Mouse (Mus musculus) MEL (cell line): Measurements from ENCODE around the gene Gmip. TPM values are rescaled to one million over a fixed set of nuclear protein-coding genes. Genes with fewer than 3 reads are reported as not detected.

Source experiments
- DNase-seq: peaks from one replicate; pipeline ENCODE4 v3.0.0; 2011; ENCODE audit warnings: low read depth, low spot score
- H3K27ac ChIP-seq: 2 replicates; pipeline ENCODE4 v1.5.1; 2012; ENCODE audit warnings: low read depth, mild to moderate bottlenecking, control low read depth, low read length, moderate library complexity; ENCODE audit not compliant: control insufficient read depth
- H3K27me3 ChIP-seq, 2 experiments: fragments of 150-350 bp in 1 of 2; sonication (generic) in 1 of 2; 2 replicates each; pipeline ENCODE4 v1.6.1; 2012; ENCODE audit warnings: low read length in 2 of 2, mild to moderate bottlenecking in 2 of 2, improper control_type of control experiment in 1 of 2, moderate library complexity in 1 of 2; ENCODE audit not compliant: insufficient read depth in 2 of 2, control insufficient read depth in 1 of 2
- H3K36me3 ChIP-seq, 2 experiments: 2 replicates each; pipeline ENCODE4 v1.6.1; 2012 to 2014; ENCODE audit warnings: low read length in 2 of 2, improper control_type of control experiment in 1 of 2, inconsistent platforms in 1 of 2, mild to moderate bottlenecking in 1 of 2; ENCODE audit not compliant: insufficient read depth in 2 of 2, control insufficient read depth in 1 of 2
- H3K4me1 ChIP-seq, 2 experiments: fragments of 150-350 bp in 1 of 2; sonication (generic) in 1 of 2; 2 replicates each; pipeline ENCODE4 v1.6.1; 2012; ENCODE audit warnings: low read length in 2 of 2, improper control_type of control experiment in 1 of 2, mild to moderate bottlenecking in 1 of 2; ENCODE audit not compliant: insufficient read depth in 2 of 2, control insufficient read depth in 1 of 2
- H3K4me3 ChIP-seq, 2 experiments: fragments of 150-350 bp in 1 of 2; sonication (generic) in 1 of 2; 2 replicates each; pipeline ENCODE4 v1.5.1; 2012; ENCODE audit warnings: low read depth in 2 of 2, low read length in 2 of 2, mild to moderate bottlenecking in 2 of 2, moderate library complexity in 2 of 2, control low read depth in 1 of 2, improper control_type of control experiment in 1 of 2; ENCODE audit not compliant: control insufficient read depth in 1 of 2, insufficient read depth in 1 of 2
- H3K79me2 ChIP-seq: 2 replicates; pipeline ENCODE4 v1.6.1; 2012; ENCODE audit warnings: mild to moderate bottlenecking, low read length, moderate library complexity; ENCODE audit not compliant: control insufficient read depth, poor library complexity, insufficient read depth
- H3K9ac ChIP-seq: 2 replicates; pipeline ENCODE4 v1.6.1; 2012; ENCODE audit warnings: low read depth, mild to moderate bottlenecking, control low read depth, low read length, moderate library complexity; ENCODE audit not compliant: control insufficient read depth, poor library complexity, severe bottlenecking
- H3K9me3 ChIP-seq: fragments of 150-350 bp; sonication (generic); replicated peaks from 2 replicates; pipeline ENCODE4 v1.6.1; 2012; ENCODE audit warnings: mild to moderate bottlenecking, low read length, improper control_type of control experiment, moderate library complexity; ENCODE audit not compliant: insufficient read depth
- BHLHE40 ChIP-seq: IDR thresholded peaks from 2 replicates; pipeline ENCODE4 v1.6.1; 2012; ENCODE audit warnings: low read depth, mild to moderate bottlenecking, inconsistent platforms, low read length, improper control_type of control experiment, borderline replicate concordance
- E2F4 ChIP-seq: IDR thresholded peaks from 2 replicates; pipeline ENCODE4 v1.6.1; 2011; ENCODE audit warnings: low read depth, low read length, improper control_type of control experiment, borderline replicate concordance
- ELF1 ChIP-seq: IDR thresholded peaks from 2 replicates; pipeline ENCODE4 v1.6.1; 2014; ENCODE audit warnings: low read depth, mild to moderate bottlenecking, inconsistent platforms, low read length, improper control_type of control experiment, moderate library complexity
- ETS1 ChIP-seq: IDR thresholded peaks from 2 replicates; pipeline ENCODE4 v1.6.1; 2012; ENCODE audit warnings: low read depth, mild to moderate bottlenecking, inconsistent platforms, low read length, improper control_type of control experiment, moderate library complexity
- HCFC1 ChIP-seq: IDR thresholded peaks from 2 replicates; pipeline ENCODE4 v1.6.1; 2012; ENCODE audit warnings: low read depth, mild to moderate bottlenecking, inconsistent platforms, low read length, improper control_type of control experiment, moderate library complexity
- JUND ChIP-seq: IDR thresholded peaks from 2 replicates; pipeline ENCODE4 v1.6.1; 2011; ENCODE audit warnings: low read depth, mild to moderate bottlenecking, improper control_type of control experiment, low read length
- MAZ ChIP-seq: IDR thresholded peaks from 2 replicates; pipeline ENCODE4 v1.6.1; 2012; ENCODE audit warnings: low read depth, mild to moderate bottlenecking, inconsistent platforms, low read length, improper control_type of control experiment
- NELFE ChIP-seq: IDR thresholded peaks from 2 replicates; pipeline ENCODE4 v1.6.1; 2011; ENCODE audit warnings: low read depth, low read length, improper control_type of control experiment
- NRF1 ChIP-seq: IDR thresholded peaks from 2 replicates; pipeline ENCODE4 v1.6.1; 2014; ENCODE audit warnings: low read depth, mild to moderate bottlenecking, inconsistent platforms, low read length, improper control_type of control experiment, moderate library complexity; ENCODE audit not compliant: poor library complexity, insufficient read depth, severe bottlenecking
- POLR2A ChIP-seq, 2 experiments: IDR thresholded peaks; 2 replicates each; pipeline ENCODE4 v1.6.1; 2011 to 2012; ENCODE audit warnings: low read length in 2 of 2, mild to moderate bottlenecking in 2 of 2, control low read depth in 1 of 2, improper control_type of control experiment in 1 of 2, low read depth in 1 of 2, moderate library complexity in 1 of 2; ENCODE audit not compliant: control insufficient read depth in 1 of 2, insufficient read depth in 1 of 2, poor library complexity in 1 of 2
- POLR2AphosphoS2 ChIP-seq: IDR thresholded peaks from 2 replicates; pipeline ENCODE4 v1.6.1; 2011; ENCODE audit warnings: low read length, improper control_type of control experiment
- POLR2AphosphoS5 ChIP-seq: IDR thresholded peaks from 2 replicates; pipeline ENCODE4 v1.6.1; 2012; ENCODE audit warnings: low read depth, borderline replicate concordance, mild to moderate bottlenecking, inconsistent platforms, low read length, moderate library complexity, mixed read lengths
- SIN3A ChIP-seq: IDR thresholded peaks from 2 replicates; pipeline ENCODE4 v1.6.1; 2012; ENCODE audit warnings: low read length, improper control_type of control experiment, inconsistent platforms
- SMC3 ChIP-seq: IDR thresholded peaks from 2 replicates; pipeline ENCODE4 v1.6.1; 2011; ENCODE audit warnings: low read depth, low read length, improper control_type of control experiment
- TAL1 ChIP-seq: IDR thresholded peaks from 2 replicates; pipeline ENCODE4 v1.6.1; 2012; ENCODE audit warnings: mild to moderate bottlenecking, inconsistent platforms, low read length, moderate library complexity, mixed read lengths
- UBTF ChIP-seq: IDR thresholded peaks from 2 replicates; pipeline ENCODE4 v1.6.1; 2012; ENCODE audit warnings: low read depth, mild to moderate bottlenecking, inconsistent platforms, low read length, improper control_type of control experiment, moderate library complexity, borderline replicate concordance; ENCODE audit not compliant: insufficient read depth
- USF1 ChIP-seq: IDR thresholded peaks from 2 replicates; pipeline ENCODE4 v1.6.1; 2014; ENCODE audit warnings: low read depth, mild to moderate bottlenecking, inconsistent platforms, low read length, improper control_type of control experiment, moderate library complexity
- USF2 ChIP-seq, 2 experiments: IDR thresholded peaks; 2 replicates each; pipeline ENCODE4 v1.6.1; 2011 to 2012; ENCODE audit warnings: improper control_type of control experiment in 2 of 2, low read length in 2 of 2, borderline replicate concordance in 1 of 2, inconsistent platforms in 1 of 2, low read depth in 1 of 2, mild to moderate bottlenecking in 1 of 2; ENCODE audit not compliant: insufficient read depth in 1 of 2
- ZC3H11A ChIP-seq: IDR thresholded peaks from 2 replicates; pipeline ENCODE4 v1.6.1; 2012; ENCODE audit warnings: low read depth, mild to moderate bottlenecking, inconsistent platforms, low read length, improper control_type of control experiment
- ZMIZ1 ChIP-seq: IDR thresholded peaks from 2 replicates; pipeline ENCODE4 v1.6.1; 2012; ENCODE audit warnings: low read depth, mild to moderate bottlenecking, inconsistent platforms, low read length, improper control_type of control experiment, moderate library complexity
- polyA plus RNA-seq, 2 experiments: library from polyadenylated mRNA; stranded (reverse) in 1 of 2; unstranded in 1 of 2; fragments of >175 nt in 1 of 2; fragments of >200 nt in 1 of 2; gene quantifications; 2 replicates each; pipeline versions ENCODE4 v1.2.1 to v1.2.4; 2012; ENCODE audit warnings: low replicate concordance in 2 of 2, low read depth in 1 of 2; ENCODE audit not compliant: insufficient read length in 2 of 2, insufficient read depth in 1 of 2, missing spikeins in 1 of 2
- total RNA-seq: library from RNA; depleted of rRNA; stranded (reverse); fragments of 300-350 nt; gene quantifications from 2 replicates; pipeline ENCODE4 v1.2.3, GENCODE M21; 2012; rRNA removed

The Gmip gene
- total RNA-seq (21.8 and 26.0 TPM in 2 replicates), polyA plus RNA-seq (10 to 100 TPM in 1 of 2 experiments, not detected in 1; 52.4 TPM)

GRCm38 (mm10) chr8:69808094-69808863, at the start of gene Gmip:
Gene Gmip, plus strand, starts transcription at chr8:69808679.
- TF ChIP-seq USF2 (IDR thresholded peaks at IDR 0.05; ENCODE audit: borderline replicate concordance in 1 of 2, insufficient read depth in 1 of 2, low read depth in 1 of 2, low read length in 2 of 2) (no peak), UBTF (no peak), JUND (no peak), ELF1 (peak; percentile 95), HCFC1 (0 out of 2 replicates have a peak, but pooled peaks have one; percentile 35), POLR2A (IDR thresholded peaks at IDR 0.05; ENCODE audit: control insufficient read depth in 1 of 2, insufficient read depth in 1 of 2, low read depth in 1 of 2, low read length in 2 of 2, poor library complexity in 1 of 2) (peak; percentile 17 to 71; a peak in 3 of 4 replicates), NELFE (peak; percentile 53; the same call in 1 of the 2 replicates), E2F4 (no peak), ZC3H11A (no peak), ZMIZ1 (peak; percentile 60; the same call in 1 of the 2 replicates), SIN3A (0 out of 2 replicates have a peak, but pooled peaks have one; percentile 2), POLR2AphosphoS2 (peak; percentile 92)
- Histone ChIP-seq H3K9me3 (no peaks in the 10 kb centered on the region), H3K36me3 (peaks cover 6 to 7% of the 10 kb centered on the region in 2 experiments; a peak in 3 of 4 replicates), H3K4me1 (no peaks in the 10 kb centered on the region), H3K4me3 (peak within 1 kb of the TSS; percentile 81 to 89), H3K27ac (peak within 1 kb of the TSS; percentile 73), H3K27me3 (no peaks in the 10 kb centered on the region), H3K79me2 (peaks cover 7% of the 10 kb centered on the region), H3K9ac (peak within 1 kb of the TSS; percentile 86)
- peak; percentile 87 for DNase-seq

- TF ChIP-seq USF1 (no peak), MAZ (no peak), ETS1 (no peak), NRF1 (no peak), NELFE (no peak), SMC3 (no peak), TAL1 (no peak), POLR2AphosphoS5 (no peak), BHLHE40 (no peak), ZC3H11A (no peak)
- TF ChIP-seq, all 39 proteins: peak for 0
- peaks cover 0 to 16% of the 10 kb centered on the region in 2 experiments; a peak in 2 of 4 replicates for H3K36me3 ChIP-seq
Measured at GRCm38 (mm10) chr8:69761814-69762445, 46.5 kb upstream of the Gmip start.

More at GRCm38 (mm10) chr8:69761814-69762445, 46.5 kb upstream of the Gmip start:
- H3K9ac ChIP-seq = no peak overlapping the region
- no peak for DNase-seq
- H3K79me2 ChIP-seq = no peaks in the 10 kb centered on the region
- H3K9me3 ChIP-seq = no peaks in the 10 kb centered on the region
- H3K27ac ChIP-seq = no peak overlapping the region
- H3K27me3 ChIP-seq = no peaks in the 10 kb centered on the region
- H3K4me1 ChIP-seq = no peaks in the 10 kb centered on the region
- no peak overlapping the region for H3K4me3 ChIP-seq
